Mouse (Mus musculus) cerebral cortex, adult 2 months (tissue): ENCODE data around the gene Aspdh.

ENCODE experiments used
- WGBS: fragments of 180-500 bp; shearing (Covaris S2); methylation state at CpG from one replicate; pipeline ENCODE4 v1.1.7; 2018; 5-methylcytosine and 5-hydroxymethylcytosine counted together

Gene Aspdh

GRCm38 (mm10) chr7:44465111-44465510, at the start of gene Aspdh:
Gene Aspdh, plus strand, starts transcription at chr7:44465391.
- WGBS: 49% methylated on average over 2 of the region's 2 CpGs

GRCm38 (mm10) chr7:44427666-44428065, 37.5 kb upstream of the Aspdh start:
- 26% methylated on average over 8 of the region's 8 CpGs for WGBS

GRCm38 (mm10) chr7:44428171-44428950, 36.8 kb upstream of the Aspdh start:
- 5% methylated on average over 16 of the region's 38 CpGs for WGBS

- 2% methylated on average over 67 of the region's 69 CpGs for WGBS
Measured at GRCm38 (mm10) chr7:44428968-44429521, 36.1 kb upstream of the Aspdh start, which contains the start of gene Lrrc4b. Gene Lrrc4b, plus strand, starts transcription at chr7:44429018.

- 4% methylated on average over 32 of the region's 32 CpGs for WGBS
Measured at GRCm38 (mm10) chr7:44429534-44430488, 35.4 kb upstream of the Aspdh start.

GRCm38 (mm10) chr7:44432550-44432949, 32.6 kb upstream of the Aspdh start:
- WGBS: 53% methylated on average over 6 of the region's 6 CpGs

GRCm38 (mm10) chr7:44433371-44433770, 31.8 kb upstream of the Aspdh start:
- 17% methylated on average over 7 of the region's 7 CpGs for WGBS

GRCm38 (mm10) chr7:44434089-44434488, 31.1 kb upstream of the Aspdh start:
- 79% methylated on average over 9 of the region's 9 CpGs for WGBS

GRCm38 (mm10) chr7:44435796-44436195, 29.4 kb upstream of the Aspdh start:
- 63% methylated on average over 5 of the region's 5 CpGs for WGBS

GRCm38 (mm10) chr7:44436267-44436666, 28.9 kb upstream of the Aspdh start:
- 15% methylated on average over 1 of the region's 1 CpGs for WGBS

- WGBS: 97% methylated on average over 1 of the region's 1 CpGs
Measured at GRCm38 (mm10) chr7:44437188-44437587, 28.0 kb upstream of the Aspdh start.

GRCm38 (mm10) chr7:44437933-44438332, 27.3 kb upstream of the Aspdh start:
- 52% methylated on average over 8 of the region's 8 CpGs for WGBS

GRCm38 (mm10) chr7:44439696-44440095, 25.5 kb upstream of the Aspdh start:
- WGBS: 84% methylated on average over 2 of the region's 2 CpGs

GRCm38 (mm10) chr7:44440479-44440878, 24.7 kb upstream of the Aspdh start:
- WGBS: 69% methylated on average over 1 of the region's 1 CpGs

GRCm38 (mm10) chr7:44441180-44441579, 24.0 kb upstream of the Aspdh start:
- WGBS: 0% methylated on average over 1 of the region's 1 CpGs

- WGBS: 2% methylated on average over 14 of the region's 14 CpGs
Measured at GRCm38 (mm10) chr7:44441648-44442109, 23.5 kb upstream of the Aspdh start.

- WGBS: under 1% methylated on average over 14 of the region's 14 CpGs
Measured at GRCm38 (mm10) chr7:44442407-44442821, 22.8 kb upstream of the Aspdh start.

GRCm38 (mm10) chr7:44443268-44444173, 21.7 kb upstream of the Aspdh start:
- 4% methylated on average over 20 of the region's 20 CpGs for WGBS

GRCm38 (mm10) chr7:44444886-44445527, 20.2 kb upstream of the Aspdh start:
- 16% methylated on average over 29 of the region's 29 CpGs for WGBS

GRCm38 (mm10) chr7:44445528-44445923, 19.7 kb upstream of the Aspdh start:
- WGBS: 11% methylated on average over 7 of the region's 7 CpGs
